Mouse (Mus musculus): ENCODE measurements around the gene Mcoln3. TPM values are rescaled to one million over a fixed set of nuclear protein-coding genes. Genes with fewer than 3 reads are reported as not detected.

Mcoln3 gene
- total and polyA plus RNA-seq, 3 experiments = 5.2 to 11.3 (median 5.3) TPM

DNA sequence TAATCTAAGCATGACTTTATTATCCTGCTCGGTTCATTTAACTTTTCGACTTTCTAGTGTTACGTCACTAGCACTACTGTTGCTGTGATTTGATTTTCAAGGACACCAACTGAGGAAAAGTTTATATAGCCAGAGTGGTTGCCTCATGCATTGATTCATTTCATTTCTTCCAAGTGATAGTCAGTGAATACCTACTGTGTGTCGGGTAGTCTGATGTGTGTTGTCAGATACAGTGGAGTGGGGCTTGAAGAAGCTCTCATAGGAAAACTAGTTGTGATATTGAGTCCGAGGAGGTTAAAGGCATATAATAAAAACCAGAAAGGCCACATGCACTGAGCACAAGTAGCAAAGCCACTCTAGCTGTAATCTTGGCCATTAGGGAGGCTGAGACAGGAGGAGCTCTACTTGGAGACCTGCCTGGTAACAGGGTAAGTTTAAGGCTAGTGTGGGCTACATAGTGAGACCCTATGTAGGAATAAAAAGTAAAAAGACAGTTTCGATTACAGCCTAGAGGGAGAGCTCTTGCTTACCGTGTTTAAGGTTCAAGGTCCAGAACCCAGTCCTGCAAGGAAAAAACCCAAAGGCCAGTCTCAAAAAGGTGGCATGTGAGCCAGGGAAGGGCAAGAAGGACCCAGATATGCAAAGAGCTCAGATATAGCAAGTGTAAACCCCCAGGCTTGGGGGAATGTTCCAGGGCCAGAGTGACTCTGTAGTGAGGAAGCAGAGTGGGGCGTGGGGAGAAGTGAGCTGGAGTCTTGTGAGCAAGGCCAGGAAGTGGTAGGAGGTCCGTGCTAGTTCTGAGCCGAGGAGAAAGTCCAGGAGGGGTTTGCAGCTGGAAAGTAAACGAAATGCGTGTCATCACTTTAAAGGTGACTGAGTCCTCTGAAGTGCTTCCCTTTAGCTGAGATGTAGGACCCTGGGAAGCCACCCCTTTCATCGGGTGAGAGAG is 38.7 kb downstream of the Mcoln3 start (continued):
- peak; percentile 32; the same call in 1 of the 2 replicates for TF ChIP-seq ZMIZ1 (IDR thresholded peaks at IDR 0.05; ENCODE audit: low read depth, low read length)
- TF ChIP-seq USF2 (conservative IDR thresholded peaks at IDR 0.05; ENCODE audit: low read depth, low read length) = no peak
- TF ChIP-seq UBTF (IDR thresholded peaks at IDR 0.05; ENCODE audit: low read depth, low read length) = no peak
- TF ChIP-seq RAD21 (IDR thresholded peaks at IDR 0.05; ENCODE audit: low read depth, low read length) = no peak
- no peak for TF ChIP-seq MEF2A (IDR thresholded peaks at IDR 0.05; ENCODE audit: borderline replicate concordance, low read depth, low read length)
- TF ChIP-seq KAT2A (IDR thresholded peaks at IDR 0.05; ENCODE audit: insufficient replicate concordance, low read length) = no peak
- TF ChIP-seq MAX (IDR thresholded peaks at IDR 0.05; ENCODE audit: low read length) = no peak
- TF ChIP-seq TCF12 (IDR thresholded peaks at IDR 0.05; ENCODE audit: low read depth, low read length) = no peak; the same call in 1 of the 2 replicates
- TF ChIP-seq CHD2 (IDR thresholded peaks at IDR 0.05; ENCODE audit: low read length) = no peak

DNA sequence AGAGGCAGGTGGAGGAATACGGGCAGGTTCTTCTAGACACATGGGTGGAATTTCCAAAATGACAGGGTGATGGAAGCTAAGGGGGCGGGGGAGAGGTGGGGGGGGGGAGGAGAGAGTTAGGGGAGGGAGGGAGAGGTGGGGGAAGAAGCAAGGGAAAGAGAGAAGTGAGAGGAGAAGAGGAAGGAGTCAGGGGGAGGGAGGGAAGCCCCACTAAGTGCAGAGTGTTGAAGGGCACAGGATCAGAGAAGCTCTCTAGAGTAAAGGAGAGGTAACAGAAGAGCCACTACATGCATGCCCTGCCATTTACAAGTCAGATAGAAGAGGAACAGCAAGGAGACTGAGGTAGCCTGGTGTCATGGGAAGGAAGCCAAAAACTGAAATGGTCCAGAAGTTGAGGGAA is 39.6 kb downstream of the Mcoln3 start:
- Histone ChIP-seq H3K36me3 (replicated peaks in 1 of 2; ENCODE audit: control insufficient read depth in 1 of 2, insufficient read depth in 1 of 2, low read length in 1 of 2) (peaks cover 9 to 27% of the 10 kb centered on the region in 2 experiments), H3K27ac (ENCODE audit: insufficient read depth, low read depth) (peak overlapping the region; percentile 89), H3K4me3 (replicated peaks in 1 of 3; ENCODE audit: low read depth in 2 of 3, low read length in 2 of 3, poor library complexity in 1 of 3) (peak overlapping the region in 2 of 3 experiments; percentile 4 to 10), H3K9me3 (replicated peaks; ENCODE audit: low read length) (peaks cover 8% of the 10 kb centered on the region), H3K4me1 (ENCODE audit: control insufficient read depth in 1 of 2, insufficient read depth in 2 of 2) (peaks cover 22 to 77% of the 10 kb centered on the region in 2 experiments), H3K4me2 (ENCODE audit: insufficient read depth, low read depth, poor library complexity, severe bottlenecking) (peak overlapping the region; percentile 40), H3K27me3 (replicated peaks) (no peaks in the 10 kb centered on the region), H3K79me2 (replicated peaks; ENCODE audit: control insufficient read depth, extremely low read depth, insufficient read depth, poor library complexity, severe bottlenecking) (peaks cover 36% of the 10 kb centered on the region), H3K9ac (ENCODE audit: insufficient read depth, low read depth) (peak overlapping the region; percentile 16)
- in situ Hi-C loops (cut with MboI; ENCODE audit: low pct_ligation_motif_present, low pct_unique_long_range_greater_than_20kb, low sequenced_read_pairs) = no loop called here
- peak; percentile 40 for DNase-seq (ENCODE audit: extremely low read depth)
- dilution Hi-C loops (cut with MboI; ENCODE audit: extremely low pct_ligation_motif_present, extremely low pct_unique_long_range_greater_than_20kb, low sequenced_read_pairs) = no loop called here
- TF ChIP-seq TBP (conservative IDR thresholded peaks at IDR 0.05; ENCODE audit: low read depth, low read length) = no peak
- no peak for TF ChIP-seq POLR2A (IDR thresholded peaks at IDR 0.05; ENCODE audit: low read depth, low read length)
- TF ChIP-seq SMC3 (IDR thresholded peaks at IDR 0.05; ENCODE audit: low read depth, low read length) = peak; percentile 0; the same call in 1 of the 2 replicates
- peak; percentile 58 for TF ChIP-seq MAZ (IDR thresholded peaks at IDR 0.05; ENCODE audit: low read depth, low read length)
- peak; percentile 66 for TF ChIP-seq IRF4 (IDR thresholded peaks at IDR 0.05; ENCODE audit: low read depth, low read length)
- TF ChIP-seq HCFC1 (IDR thresholded peaks at IDR 0.05; ENCODE audit: low read depth, low read length) = no peak
- no peak for TF ChIP-seq KAT2A (IDR thresholded peaks at IDR 0.05; ENCODE audit: insufficient replicate concordance, low read length)
- no peak for TF ChIP-seq PAX5 (IDR thresholded peaks at IDR 0.05; ENCODE audit: low read length)
- no peak for TF ChIP-seq ZC3H11A (IDR thresholded peaks at IDR 0.05; ENCODE audit: low read depth, low read length)
- no peak for TF ChIP-seq SIN3A (IDR thresholded peaks at IDR 0.05; ENCODE audit: low read length)
- peak; percentile 33; the same call in 1 of the 2 replicates for TF ChIP-seq EP300 (IDR thresholded peaks at IDR 0.05; ENCODE audit: low read length)
- TF ChIP-seq ZKSCAN1 (IDR thresholded peaks at IDR 0.05; ENCODE audit: borderline replicate concordance, low read depth, low read length) = peak; percentile 92
- TF ChIP-seq GABPA (IDR thresholded peaks at IDR 0.05; ENCODE audit: insufficient replicate concordance, low read depth, low read length) = no peak
- TF ChIP-seq RCOR1 (conservative IDR thresholded peaks at IDR 0.05; ENCODE audit: low read depth, low read length) = no peak; the same call in 1 of the 2 replicates
- TF ChIP-seq USF1 (IDR thresholded peaks at IDR 0.05; ENCODE audit: low read depth, low read length) = no peak
- TF ChIP-seq ETS1 (conservative IDR thresholded peaks at IDR 0.05; ENCODE audit: low read depth, low read length) = no peak
- no peak for TF ChIP-seq BHLHE40 (IDR thresholded peaks at IDR 0.05; ENCODE audit: low read depth, low read length)
- TF ChIP-seq MYC (IDR thresholded peaks at IDR 0.05; ENCODE audit: low read depth, low read length) = 0 out of 2 replicates have a peak, but pooled peaks have one; percentile 12
- TF ChIP-seq TCF12 (IDR thresholded peaks at IDR 0.05; ENCODE audit: low read depth, low read length) = no peak
- TF ChIP-seq CHD2 (IDR thresholded peaks at IDR 0.05; ENCODE audit: low read length) = peak; percentile 18; the same call in 1 of the 2 replicates
- no peak for TF ChIP-seq RAD21 (IDR thresholded peaks at IDR 0.05; ENCODE audit: low read depth, low read length)
- TF ChIP-seq MAX (IDR thresholded peaks at IDR 0.05; ENCODE audit: low read length) = no peak
- no peak for TF ChIP-seq UBTF (IDR thresholded peaks at IDR 0.05; ENCODE audit: low read depth, low read length)
- no peak for TF ChIP-seq E2F4 (IDR thresholded peaks at IDR 0.05; ENCODE audit: insufficient replicate concordance, low read depth, low read length)
- no peak for TF ChIP-seq MAFK (IDR thresholded peaks at IDR 0.05; ENCODE audit: insufficient replicate concordance, low read length)
- TF ChIP-seq MXI1 (IDR thresholded peaks at IDR 0.05; ENCODE audit: low read depth, low read length) = no peak
- TF ChIP-seq USF2 (conservative IDR thresholded peaks at IDR 0.05; ENCODE audit: low read depth, low read length) = no peak
- no peak for TF ChIP-seq JUND (conservative IDR thresholded peaks at IDR 0.05; ENCODE audit: low read depth, low read length)
- no peak for TF ChIP-seq CTCF (conservative IDR thresholded peaks at IDR 0.05 in 1 of 2, IDR thresholded peaks at IDR 0.05 in 1 of 2; ENCODE audit: low read depth in 2 of 2, low read length in 2 of 2)
- no peak; the same call in 1 of the 2 replicates for TF ChIP-seq NELFE (IDR thresholded peaks at IDR 0.05; ENCODE audit: low read depth, low read length)
- TF ChIP-seq CHD1 (IDR thresholded peaks at IDR 0.05; ENCODE audit: low read depth, low read length) = no peak
- no peak for TF ChIP-seq POLR2AphosphoS2 (IDR thresholded peaks at IDR 0.05; ENCODE audit: low read depth, low read length)
